Mouse (Mus musculus) heart, adult 11 months (tissue): ENCODE measurements around the gene Chrnb2.

ENCODE experiments used
- DNase-seq: peaks from one replicate; pipeline ENCODE4 v3.0.0; 2022

Gene Chrnb2

GRCm38 (mm10) chr3:89764119-89764724, at the start of gene Chrnb2:
Chrnb2 (minus strand) TSS chr3:89764632.
- DNase-seq = peak; percentile 94

DNA sequence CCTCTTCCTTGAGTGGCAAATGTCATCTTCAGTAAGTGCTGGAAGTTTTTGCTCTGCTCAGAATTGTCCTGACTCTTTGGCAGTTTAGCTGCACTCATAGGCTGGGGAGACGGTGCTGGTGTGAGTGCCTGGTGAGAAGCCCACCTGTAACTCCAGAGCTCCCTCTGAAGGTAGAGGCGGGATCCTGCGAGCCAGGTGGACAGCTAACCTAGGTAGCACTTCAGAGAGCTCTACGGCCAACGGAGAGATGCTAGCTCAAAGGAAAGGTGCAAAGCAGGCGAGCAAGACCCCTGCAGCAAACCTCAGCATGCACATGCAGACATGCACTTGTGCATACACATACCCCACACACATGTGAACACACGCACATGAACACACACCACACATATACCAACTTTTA, 49.6 kb upstream of the Chrnb2 start:
- peak; percentile 75 for DNase-seq

DNA sequence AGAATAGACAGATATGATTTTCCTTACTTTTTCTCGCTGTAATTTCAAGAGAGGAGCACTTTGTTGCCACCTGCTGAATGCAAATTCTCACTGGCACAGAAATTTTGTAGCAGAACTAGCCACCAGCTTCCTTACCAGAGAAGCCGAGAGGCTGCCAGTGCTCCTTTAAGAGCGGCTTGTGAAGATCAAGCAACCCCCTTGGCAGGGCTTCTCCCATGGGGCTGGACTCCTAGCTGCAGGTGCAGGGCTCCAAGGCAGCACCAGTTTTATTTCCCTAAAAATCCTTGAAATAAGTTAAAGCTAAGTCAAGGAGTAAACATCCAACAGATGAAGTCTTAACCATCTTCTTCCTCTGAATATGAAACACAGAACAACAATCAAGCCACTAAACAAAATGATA, 47.7 kb upstream of the Chrnb2 start:
- peak; percentile 51 for DNase-seq

GRCm38 (mm10) chr3:89810841-89811240, 46.4 kb upstream of the Chrnb2 start:
- DNase-seq = peak; percentile 24

DNA sequence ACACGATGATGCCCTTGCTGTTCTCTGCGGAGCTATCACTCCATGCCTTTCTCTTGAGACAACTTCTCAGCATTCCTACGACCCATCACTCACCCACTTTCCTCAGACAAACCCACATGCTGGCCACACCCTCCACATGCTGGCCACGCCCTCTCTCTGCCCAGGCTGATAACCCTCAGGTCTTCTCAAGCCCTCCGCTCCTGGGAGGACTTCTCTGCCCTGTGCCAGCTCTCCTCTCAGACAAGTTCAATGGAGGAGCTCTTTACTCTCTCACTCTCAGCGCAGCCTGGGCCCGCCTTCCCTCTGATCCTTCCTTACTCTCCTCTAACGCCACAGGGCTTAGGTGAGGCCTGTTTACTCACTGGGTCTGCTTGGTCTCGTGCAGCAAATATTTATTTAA, 44.2 kb upstream of the Chrnb2 start:
- no peak for DNase-seq

DNA sequence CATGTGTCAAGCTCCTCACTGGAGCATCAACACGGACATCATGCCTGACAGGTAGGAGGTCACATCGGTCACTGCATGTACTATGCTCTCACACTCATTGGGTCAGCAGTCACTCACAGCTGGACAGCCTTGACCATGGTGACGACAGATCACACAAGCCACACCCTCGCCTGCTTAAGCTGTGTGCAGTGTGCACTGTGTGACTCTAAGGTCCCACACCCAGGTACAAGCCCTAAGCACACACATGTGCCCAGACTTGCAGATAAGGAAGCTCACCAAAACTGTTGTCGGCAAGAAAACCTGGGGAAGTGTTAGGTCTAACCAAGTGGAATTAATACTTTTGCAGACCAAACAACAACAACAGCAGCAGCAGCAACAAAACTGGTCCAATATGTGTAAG, 43.4 kb upstream of the Chrnb2 start:
- peak; percentile 53 for DNase-seq

GRCm38 (mm10) chr3:89807171-89807570, 42.7 kb upstream of the Chrnb2 start:
- peak; percentile 66 for DNase-seq

- peak; percentile 75 for DNase-seq
These were observed 42.3 kb upstream of the Chrnb2 start for GRCm38 (mm10) chr3:89806751-89807150.

- DNase-seq = peak; percentile 54
These were observed 40.7 kb upstream of the Chrnb2 start for GRCm38 (mm10) chr3:89805179-89805578.

DNA sequence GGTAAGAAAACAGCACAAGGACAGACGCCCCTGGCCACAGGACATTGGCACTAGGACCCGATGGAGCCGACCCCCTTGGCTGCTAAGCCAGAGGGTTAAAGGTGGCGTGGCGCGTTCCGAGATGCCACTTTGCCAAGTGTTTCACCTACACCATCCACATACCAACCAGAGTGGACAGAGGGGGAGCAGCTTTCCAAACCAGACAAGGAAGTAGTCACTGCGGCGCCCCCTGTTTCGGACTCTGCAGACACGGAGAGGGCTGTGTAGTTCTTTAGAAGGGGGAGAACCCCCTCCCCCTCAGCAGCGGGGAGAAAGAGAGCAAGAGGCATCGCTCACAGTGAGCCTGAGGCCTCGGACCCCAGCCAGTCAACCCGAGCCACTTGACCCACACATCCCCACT, 38.4 kb upstream of the Chrnb2 start:
- peak; percentile 90 for DNase-seq

GRCm38 (mm10) chr3:89801507-89801847, 37.0 kb upstream of the Chrnb2 start:
- DNase-seq = peak; percentile 96

- DNase-seq = peak; percentile 29
These were observed 36.5 kb upstream of the Chrnb2 start for GRCm38 (mm10) chr3:89800774-89801506.

GRCm38 (mm10) chr3:89800078-89800477, 35.6 kb upstream of the Chrnb2 start:
- peak; percentile 4 for DNase-seq

GRCm38 (mm10) chr3:89799476-89799875, 35.0 kb upstream of the Chrnb2 start:
- peak; percentile 83 for DNase-seq

- peak; percentile 84 for DNase-seq
These were observed 34.1 kb upstream of the Chrnb2 start for GRCm38 (mm10) chr3:89798518-89798917.

GRCm38 (mm10) chr3:89796358-89796757, 31.9 kb upstream of the Chrnb2 start:
- peak; percentile 98 for DNase-seq

DNA sequence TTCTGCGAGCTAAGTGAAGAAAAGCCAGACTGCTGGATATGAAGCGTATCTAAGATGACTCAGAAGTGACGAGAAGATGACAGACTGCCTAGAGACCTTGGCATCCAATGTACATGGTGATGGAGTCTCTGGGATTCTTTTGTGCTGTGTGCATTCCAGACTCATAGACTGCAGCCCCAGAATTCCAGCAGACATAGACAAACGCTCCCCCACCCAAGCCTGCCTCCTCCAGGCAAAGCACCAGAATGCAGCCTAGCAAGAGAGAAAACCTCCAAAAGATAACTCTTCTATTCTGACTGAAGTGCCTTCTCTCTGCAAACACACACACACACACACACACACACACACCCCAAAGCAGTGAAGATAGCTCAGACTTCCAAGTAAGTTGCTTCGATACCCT, 31.3 kb upstream of the Chrnb2 start:
- peak; percentile 80 for DNase-seq

DNA sequence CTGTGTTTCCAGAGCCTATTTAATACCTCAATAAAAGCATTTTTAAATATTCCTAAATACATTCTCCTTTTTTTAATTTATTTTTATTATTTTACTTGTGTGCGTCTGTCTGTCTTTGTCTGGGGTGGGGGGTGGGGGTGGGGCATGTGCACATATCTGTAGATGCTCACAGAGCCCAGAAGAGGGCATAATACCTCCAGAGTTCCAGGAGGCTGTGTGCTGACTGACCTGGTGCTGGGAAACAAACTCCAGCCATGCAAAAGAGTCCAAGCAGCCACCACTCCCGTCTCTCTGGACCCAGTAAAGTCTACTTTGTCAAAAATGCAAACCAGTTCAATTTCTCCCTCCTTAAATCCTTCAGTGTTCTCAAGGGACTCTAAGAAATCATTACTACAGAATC, 30.2 kb upstream of the Chrnb2 start:
- DNase-seq = peak; percentile 34

GRCm38 (mm10) chr3:89788680-89789352, 24.4 kb upstream of the Chrnb2 start:
- no peak for DNase-seq

GRCm38 (mm10) chr3:89786275-89786674, 21.8 kb upstream of the Chrnb2 start:
- DNase-seq = no peak

- peak; percentile 99 for DNase-seq
These were observed 20.7 kb upstream of the Chrnb2 start for GRCm38 (mm10) chr3:89784991-89785753.

- DNase-seq = no peak
These were observed 17.2 kb upstream of the Chrnb2 start for GRCm38 (mm10) chr3:89781640-89782039.

DNA sequence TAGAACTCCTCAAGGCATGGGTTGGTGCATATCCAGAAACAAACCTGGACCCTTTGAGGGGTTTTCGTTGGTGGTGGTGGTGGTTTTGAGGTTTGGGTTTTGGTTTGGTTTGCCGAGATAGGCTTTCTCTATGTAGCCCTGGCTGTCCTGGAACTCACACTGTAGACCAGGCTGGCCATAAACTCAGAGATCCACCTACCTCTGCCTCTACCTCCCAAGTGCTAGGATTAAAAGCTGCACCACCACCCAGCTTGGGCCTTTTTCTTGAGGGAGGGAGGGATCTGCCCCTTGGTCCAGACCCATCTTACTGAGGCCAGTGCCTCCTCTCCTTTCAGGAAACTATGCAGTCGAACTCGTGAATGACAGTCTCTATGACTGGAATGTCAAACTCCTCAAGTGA, 15.7 kb upstream of the Chrnb2 start:
- peak; percentile 91 for DNase-seq
